Comparison of ENCODE assay signal across 9 mouse cellular contexts in the genomic region with DNA sequence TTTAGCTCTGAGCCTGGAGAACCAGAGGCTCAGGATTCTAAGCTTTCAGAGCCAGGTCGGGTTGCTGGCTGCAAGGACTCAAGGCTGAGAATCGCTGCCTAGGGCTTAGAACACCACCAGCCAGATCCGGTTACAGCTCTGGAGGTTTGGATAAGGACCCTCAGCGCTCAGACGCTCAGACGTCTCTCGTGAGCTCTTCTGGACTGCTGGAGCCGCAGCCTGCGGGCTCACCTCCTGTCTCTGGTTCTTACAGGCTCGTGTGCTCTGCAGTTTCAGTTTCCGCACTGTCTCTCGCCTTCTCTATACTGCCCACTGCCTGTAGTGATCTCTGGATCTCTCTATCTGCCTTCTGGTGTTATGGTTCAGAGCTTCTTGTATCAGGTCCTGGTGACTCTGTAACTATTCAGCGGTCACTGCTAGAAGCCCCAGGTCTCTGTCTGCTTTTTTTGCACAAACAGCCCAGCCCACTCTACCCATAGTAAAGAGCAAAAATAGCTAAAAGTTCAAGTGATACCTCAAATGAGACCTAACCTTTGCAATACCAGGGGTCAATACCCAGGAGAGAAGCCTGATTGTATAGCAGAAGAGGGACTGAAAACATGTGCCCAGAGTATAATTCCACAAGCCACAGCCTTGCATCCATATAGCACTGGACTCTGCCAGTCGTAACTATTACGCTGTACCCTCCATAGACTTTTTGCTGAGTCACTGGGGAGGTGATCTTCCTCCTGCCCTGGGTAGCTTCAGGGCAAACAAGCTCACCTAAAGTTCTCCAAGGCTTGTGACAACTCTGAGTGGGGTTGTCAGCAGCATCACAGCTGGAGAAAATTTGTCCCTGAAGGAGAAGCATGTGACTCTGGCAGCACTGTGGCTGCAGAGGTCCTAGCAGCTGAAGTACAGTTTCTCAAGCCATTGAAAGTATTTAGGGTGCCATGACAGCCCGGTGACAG. TPM values are rescaled to one million over a fixed set of nuclear protein-coding genes. Genes with fewer than 3 reads are reported as not detected.
DNase-seq lines count a peak whose midpoint lies in the region; ATAC-seq and TF ChIP-seq lines count a peak whose summit lies in the region.
"Had no signal": no experiment of that assay in that cellular context is flagged by ENCODE, and none has a peak within 500 bp of the region (broad histone marks: within the 10 kb centered on the region; RNA-seq: fewer than 3 reads in every experiment).

No protein-coding gene starts in this region.

- H3ac ChIP-seq in C2C12 (ENCODE audit: control insufficient read depth, insufficient read length, low read depth), result peak overlapping the region; percentile 42

- peak overlapping the region; percentile 16; the same call in 1 of the 2 replicates for H3K27ac ChIP-seq in heart, embryonic 13.5 days (replicated peaks)

- WGBS in heart, embryonic 13.5 days, result 13% methylated on average over 16 of the region's 16 CpGs

- no peaks in the 10 kb centered on the region for H3K79me2 ChIP-seq in C2C12 (ENCODE audit: control insufficient read depth, insufficient read depth)

- peak; percentile 17 for DNase-seq in adrenal gland, postnatal 10 days
- DNase-seq in adrenal gland, adult 8-10 months, result no peak
- no peak for DNase-seq in urinary bladder, postnatal 36 days (ENCODE audit: low spot score in 2 of 2)
- no peak for DNase-seq in cerebellum, postnatal 4 days (ENCODE audit: low spot score in 2 of 2)
- DNase-seq in thymus, postnatal 25 days, result no peak

- H3K79me3 ChIP-seq in C2C12 (ENCODE audit: low read depth), result no peaks in the 10 kb centered on the region

- ATAC-seq in heart, embryonic 13.5 days (ENCODE audit: extremely low read depth, insufficient number of reproducible peaks, low FRiP score, low TSS enrichment), result no peak; the same call in 1 of the 2 replicates
- ATAC-seq in megakaryocyte, adult 5-6 weeks (ENCODE audit: poor library complexity, severe bottlenecking), result peak; percentile 58

- H3K9ac ChIP-seq in heart, embryonic 13.5 days, result peak overlapping the region; percentile 68

- peaks cover 52% of the 10 kb centered on the region for H3K4me1 ChIP-seq in heart, embryonic 13.5 days

- no peaks in the 10 kb centered on the region for H3K9me3 ChIP-seq in heart, embryonic 13.5 days

- H3K27me3 ChIP-seq in C2C12 (ENCODE audit: control insufficient read depth, insufficient read depth, insufficient read length), result no peaks in the 10 kb centered on the region
- peaks cover 66% of the 10 kb centered on the region for H3K27me3 ChIP-seq in heart, embryonic 13.5 days (replicated peaks)

- no peaks in the 10 kb centered on the region for H3K36me3 ChIP-seq in C2C12 (ENCODE audit: control insufficient read depth, insufficient read depth)
- H3K36me3 ChIP-seq in heart, embryonic 13.5 days, result no peaks in the 10 kb centered on the region

- H3K4me2 ChIP-seq in heart, embryonic 13.5 days, result peak overlapping the region; percentile 64

- no peak overlapping the region for H3K4me3 ChIP-seq in C2C12 (ENCODE audit: insufficient read depth, poor library complexity, severe bottlenecking)
- H3K4me3 ChIP-seq in heart, embryonic 13.5 days, result peak overlapping the region; percentile 38
- H3K4me3 ChIP-seq: erythroblast, embryonic 14.5 days had no signal

- no peak for TF ChIP-seq CTCF in C2C12 (IDR thresholded peaks at IDR 0.05; ENCODE audit: control insufficient read depth, insufficient read depth, insufficient read length)

TF ChIP-seq in C2C12, 6 proteins besides CTCF, POLR2A, EP300 and RAD21:
- no peak for TF ChIP-seq FOSL1 (IDR thresholded peaks at IDR 0.05; ENCODE audit: insufficient read depth, low read length, poor library complexity, severe bottlenecking)
- TF ChIP-seq USF1 (IDR thresholded peaks at IDR 0.05; ENCODE audit: low read depth), result no peak
- TF ChIP-seq MYOG (IDR thresholded peaks at IDR 0.05; ENCODE audit: control insufficient read depth, extremely low read depth, insufficient read length), result no peak
- no peak for TF ChIP-seq MYOD1 (IDR thresholded peaks at IDR 0.05; ENCODE audit: control insufficient read depth, insufficient read length, low read depth)
- TF ChIP-seq CEBPB (IDR thresholded peaks at IDR 0.05; ENCODE audit: low read depth), result no peak
- no peak for TF ChIP-seq MAX (IDR thresholded peaks at IDR 0.05)

RNA-seq across cellular contexts. Expression of a gene that starts 56.4 kb away (rescaled TPM):
- 10 to 100 TPM; 39.7 to 51.8 TPM for total RNA-seq in adrenal gland, postnatal 10 days (2021)
- 10 to 100 TPM; 66.2 to 86.0 (median 72.4) TPM for total RNA-seq in adrenal gland, adult 8-10 months (2022)
- polyA plus RNA-seq in C2C12 (2012; fragmentation: generic; extraction: Trizol), result 380 TPM
- polyA plus RNA-seq in heart, embryonic 13.5 days (2015; fragmentation: Nextera tagmentation; extraction: Ambion mirVana), result 53.1 and 61.5 TPM in 2 replicates
- total RNA-seq in megakaryocyte, adult 5-6 weeks (2015), result 13.7 and 17.2 TPM in 2 replicates
- total RNA-seq in megakaryocyte, adult 5-6 weeks (2017), result 19.9 and 20.4 TPM in 2 replicates
